Mouse (Mus musculus): ENCODE results near the gene Pon1. TPM values are rescaled to one million over a fixed set of nuclear protein-coding genes. Genes with fewer than 3 reads are reported as not detected.

Gene Pon1
- total RNA-seq, 2 experiments from 2014 or later = not detected

GRCm38 (mm10) chr6:5179189-5179588, 14.6 kb downstream of the Pon1 start:
- no peak for DNase-seq
- intact Hi-C loops (cut with DNase I) = no loop called here

GRCm38 (mm10) chr6:5177967-5178891, 15.5 kb downstream of the Pon1 start:
- DNase-seq = no peak
- intact Hi-C loops (cut with DNase I) = no loop called here

DNA sequence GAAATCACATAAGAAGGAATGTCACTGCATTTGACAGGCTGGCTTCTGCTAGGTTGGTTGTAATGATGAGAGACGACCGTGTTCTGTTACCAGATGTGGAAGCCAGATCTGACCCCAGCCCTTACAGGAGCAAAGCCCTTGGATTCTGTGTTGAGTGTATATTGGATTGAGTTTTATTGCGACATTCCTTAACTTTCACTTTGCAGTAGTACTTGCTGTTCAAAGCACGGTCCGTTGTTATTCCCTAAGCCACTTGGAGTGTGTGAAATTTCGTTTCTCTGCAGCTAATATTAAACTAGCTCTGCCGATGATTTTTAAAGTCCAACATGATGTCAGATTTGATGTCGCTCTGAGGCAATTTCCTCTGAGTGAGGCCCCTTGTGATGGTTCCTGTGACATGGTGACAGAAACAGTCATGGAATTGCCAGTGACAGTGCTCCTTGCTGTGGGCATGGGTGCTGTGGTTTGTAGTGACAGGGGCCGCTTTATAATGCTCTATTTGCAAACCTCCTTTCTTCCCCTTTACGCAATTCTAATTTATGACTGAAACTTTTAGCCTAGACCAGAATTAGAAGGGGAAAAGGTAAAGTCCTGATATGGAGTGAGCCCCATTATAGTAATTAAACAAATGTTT, 19.4 kb downstream of the Pon1 start:
- DNase-seq = no peak
- intact Hi-C loops (cut with DNase I) = no loop called here

GRCm38 (mm10) chr6:5172571-5172970, 21.2 kb downstream of the Pon1 start:
- intact Hi-C loops (cut with DNase I) = no loop called here
- peak; percentile 38 for DNase-seq

DNA sequence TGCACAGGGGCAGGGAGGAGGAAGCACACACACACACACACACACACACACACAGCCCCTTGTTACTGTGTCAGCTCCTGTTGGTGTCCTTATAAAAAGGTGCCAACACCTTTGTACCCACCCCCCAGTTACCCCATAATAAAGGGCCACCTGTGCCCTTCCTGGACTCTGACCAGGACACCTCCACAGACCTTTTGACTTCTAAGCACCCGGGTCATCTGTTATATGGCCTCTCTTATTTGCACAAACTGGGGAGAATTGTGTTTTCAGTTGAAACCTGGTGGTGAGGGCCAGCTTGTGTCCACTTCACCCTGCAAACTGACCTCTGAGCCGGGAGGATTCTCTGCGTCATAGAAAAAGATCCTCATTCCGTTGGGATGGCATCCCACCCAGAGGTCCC, 22.3 kb downstream of the Pon1 start:
- DNase-seq = no peak
- intact Hi-C loops (cut with DNase I) = no loop called here

DNA sequence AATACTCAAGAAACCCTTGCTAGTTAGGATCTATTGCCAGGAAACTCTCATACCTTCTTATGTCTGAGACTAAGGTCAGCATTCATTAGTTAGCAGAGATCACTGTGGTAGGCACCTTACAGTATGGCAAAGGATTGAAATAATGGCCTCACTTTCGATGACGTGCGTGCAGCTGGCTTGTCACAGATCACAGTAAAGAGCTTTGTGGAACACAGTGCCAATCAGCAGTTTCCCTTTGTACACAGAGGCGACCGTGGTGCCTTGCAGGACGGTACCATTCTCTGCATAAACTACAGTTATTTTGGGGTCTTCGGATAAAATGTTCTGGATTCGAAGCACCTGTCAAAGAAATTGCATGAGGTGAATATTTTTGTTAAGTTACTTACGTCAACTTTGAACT, 25.6 kb downstream of the Pon1 start:
- DNase-seq = no peak
- intact Hi-C loops (cut with DNase I) = no loop called here

DNA sequence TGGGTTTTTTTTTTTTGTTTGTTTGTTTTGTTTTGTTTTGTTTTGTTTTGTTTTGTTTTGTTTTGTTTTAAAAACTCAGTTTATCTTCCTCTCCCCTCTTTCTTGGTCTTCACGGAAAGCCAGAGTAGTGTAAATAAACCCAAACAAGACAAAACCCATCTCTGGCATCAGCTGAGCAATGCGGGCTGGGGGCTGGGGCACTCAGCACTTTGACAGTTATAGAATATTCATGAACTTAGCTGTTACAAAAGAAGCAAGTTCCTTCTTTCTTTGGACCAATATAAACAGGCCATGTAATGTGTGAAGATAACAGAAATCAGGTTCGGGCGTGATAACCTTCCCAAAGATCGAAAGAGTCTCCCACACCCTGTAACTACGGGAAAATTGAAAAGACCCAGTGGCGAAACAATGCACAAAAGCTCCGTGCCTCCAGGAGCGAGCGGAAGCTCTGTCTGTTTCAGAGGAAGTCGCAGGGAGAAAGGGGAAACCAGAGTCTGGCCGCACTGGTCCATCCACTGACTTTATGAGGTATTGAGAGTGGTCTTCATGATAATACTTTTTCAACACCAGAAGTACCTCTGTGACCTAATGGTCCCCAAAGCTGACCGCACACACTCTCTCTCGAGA, 26.6 kb downstream of the Pon1 start:
- intact Hi-C loops (cut with DNase I) = no loop called here
- DNase-seq = no peak

GRCm38 (mm10) chr6:5164855-5165254, 28.9 kb downstream of the Pon1 start:
- no peak for DNase-seq
- intact Hi-C loops (cut with DNase I) = no loop called here

- intact Hi-C loops (cut with DNase I) = no loop called here
- no peak for DNase-seq
Measured at GRCm38 (mm10) chr6:5163507-5164144, 30.1 kb downstream of the Pon1 start.

DNA sequence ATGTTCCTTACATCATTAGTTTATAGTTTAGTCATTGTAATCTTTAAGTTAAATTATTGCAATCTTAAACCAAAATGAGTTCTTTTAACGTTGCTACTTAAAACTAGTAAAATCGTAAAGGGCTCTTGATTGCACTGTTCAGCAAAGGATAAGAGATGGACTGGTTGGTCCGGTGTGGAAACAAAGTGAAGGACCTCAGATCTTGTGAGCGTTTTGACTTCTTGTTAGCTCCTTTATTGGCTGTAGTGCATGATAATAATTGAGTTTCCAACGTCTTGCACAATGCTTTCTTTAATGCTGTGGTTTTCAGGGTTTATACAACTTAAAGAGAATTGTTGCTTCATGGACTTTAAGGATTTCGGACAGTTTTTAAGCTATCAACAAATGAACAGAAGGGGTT, 31.7 kb downstream of the Pon1 start:
- no peak for DNase-seq
- intact Hi-C loops (cut with DNase I) = no loop called here

DNA sequence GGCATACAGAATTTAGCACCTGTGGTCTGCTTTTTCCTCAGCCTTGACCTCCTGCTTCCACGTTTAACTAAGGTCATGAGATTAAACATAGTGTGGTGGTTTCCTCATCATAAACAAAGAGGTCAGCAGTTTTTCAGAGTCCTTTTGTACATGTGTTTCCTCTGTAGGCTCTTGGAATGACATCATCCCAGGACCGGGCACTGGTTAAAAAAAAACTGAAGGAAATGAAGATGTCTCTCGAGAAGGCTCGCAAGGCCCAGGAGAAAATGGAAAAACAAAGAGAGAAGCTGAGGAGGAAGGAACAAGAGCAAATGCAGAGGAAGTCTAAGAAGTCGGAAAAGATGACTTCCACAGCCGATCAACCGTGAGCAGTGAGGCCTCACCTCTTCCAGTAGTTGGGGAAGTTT, 34.4 kb downstream of the Pon1 start:
- no peak for DNase-seq
- intact Hi-C loops (cut with DNase I) = no loop called here

- DNase-seq = no peak
- intact Hi-C loops (cut with DNase I) = no loop called here
Measured at GRCm38 (mm10) chr6:5156541-5157425, 37.0 kb downstream of the Pon1 start.

- DNase-seq = no peak
- intact Hi-C loops (cut with DNase I) = no loop called here
Measured at GRCm38 (mm10) chr6:5155313-5155927, 38.3 kb downstream of the Pon1 start.

- intact Hi-C loops (cut with DNase I) = no loop called here
- no peak for DNase-seq
Measured at GRCm38 (mm10) chr6:5154786-5155185, 39.0 kb downstream of the Pon1 start.

GRCm38 (mm10) chr6:5152185-5152584, 41.6 kb downstream of the Pon1 start:
- intact Hi-C loops (cut with DNase I) = no loop called here
- no peak for DNase-seq

DNA sequence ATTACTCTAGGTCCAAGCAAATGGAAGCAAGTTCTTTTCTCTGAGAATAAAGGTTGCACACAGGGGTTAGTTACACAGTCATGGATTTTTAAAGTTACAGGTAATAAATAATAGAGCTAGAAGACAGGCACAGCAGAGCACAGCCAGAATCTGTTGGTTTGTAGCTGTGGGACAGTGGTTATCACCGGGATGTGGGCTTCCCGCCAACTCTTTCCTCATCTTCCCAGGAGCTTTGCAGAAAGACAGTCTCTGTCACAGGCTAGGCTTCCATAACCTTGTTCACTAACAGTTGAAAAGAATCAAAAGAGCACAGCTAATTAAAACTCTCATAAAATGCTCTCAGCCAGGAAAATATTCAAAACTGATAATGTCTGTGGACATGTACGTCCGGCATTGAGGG, 42.6 kb downstream of the Pon1 start:
- DNase-seq = no peak
- intact Hi-C loops (cut with DNase I) = no loop called here

DNA sequence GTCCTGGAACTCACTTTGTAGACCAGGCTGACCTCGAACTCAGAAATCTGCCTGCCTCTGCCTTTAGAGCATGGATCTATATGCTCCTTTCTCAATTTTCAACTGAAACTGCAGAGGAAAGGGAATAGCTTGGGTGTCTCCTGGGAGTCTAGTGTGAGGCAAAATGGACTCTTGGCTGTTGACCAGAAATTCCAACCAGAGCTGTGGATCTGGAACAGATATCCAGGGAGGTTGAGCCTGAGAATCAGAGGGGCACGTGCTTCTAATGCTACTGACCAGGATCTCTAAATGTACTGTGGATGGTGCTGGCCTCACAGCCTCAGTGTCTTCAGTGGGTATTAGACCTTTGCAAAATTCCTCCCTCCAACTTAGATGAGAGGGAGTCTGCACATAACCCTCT, 43.8 kb downstream of the Pon1 start:
- DNase-seq = no peak
- intact Hi-C loops (cut with DNase I) = no loop called here

DNA sequence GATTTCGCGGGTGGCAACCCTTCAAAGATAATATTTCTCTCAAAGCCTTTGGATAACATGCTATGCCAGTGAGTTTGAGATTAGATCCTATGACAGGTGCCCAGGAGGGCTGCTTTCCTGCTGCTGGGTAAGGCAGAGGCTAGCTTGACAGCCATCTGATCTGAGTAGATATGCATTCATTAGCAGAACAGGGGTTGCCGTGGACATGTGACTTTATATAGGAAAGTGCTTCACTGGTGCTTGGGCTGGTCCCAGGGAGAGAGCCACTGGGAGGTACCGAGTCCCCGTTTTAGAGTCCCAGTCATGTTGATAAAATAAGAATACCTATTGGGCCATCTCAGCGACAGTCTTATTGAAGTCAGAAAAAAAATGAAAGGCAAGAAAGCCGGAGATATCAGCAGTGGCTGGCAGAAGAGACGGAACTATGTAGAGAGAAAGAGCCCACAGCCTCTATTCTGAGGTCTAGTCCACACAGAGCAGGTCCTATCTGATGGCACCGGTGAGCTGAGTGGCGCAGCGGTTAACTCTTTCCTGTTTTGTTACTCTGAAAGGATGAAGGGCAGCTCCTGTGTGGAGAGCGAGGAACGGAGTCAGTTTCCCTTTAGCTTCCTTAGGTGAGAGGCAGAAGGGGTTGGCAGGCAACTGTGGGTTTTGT, 46.1 kb downstream of the Pon1 start:
- DNase-seq = no peak
- intact Hi-C loops (cut with DNase I) = no loop called here

GRCm38 (mm10) chr6:5139666-5140065, 54.1 kb downstream of the Pon1 start:
- intact Hi-C loops (cut with DNase I) = no loop called here
- no peak for DNase-seq
